Mouse (Mus musculus) kidney, embryonic 14.5 days (tissue): ENCODE measurements around the gene Slc35e4. TPM values are rescaled to one million over a fixed set of nuclear protein-coding genes. Genes with fewer than 3 reads are reported as not detected.
"Not testable (repeated sequence)": the region's sequence is repeated elsewhere in the genome, so short reads cannot be mapped to it uniquely, and the experiment has no call there.

ENCODE experiments used
- ATAC-seq: fragments of 200-750 bp; cut with Nextera tagmentation; 2 replicates; pipeline ENCODE4 v1.8.0; 2017; ENCODE audit warnings: moderate number of reproducible peaks, mild to moderate bottlenecking, moderate TSS enrichment, moderate library complexity; ENCODE audit not compliant: low FRiP score, low TSS enrichment
- H3K27ac ChIP-seq: fragments of 300-500 bp; sonication (generic); 2 replicates; pipeline ENCODE4 v1.5.1; 2014; ENCODE audit warnings: low read depth, mild to moderate bottlenecking, low read length, moderate library complexity, mixed read lengths
- H3K27me3 ChIP-seq: fragments of 300-500 bp; sonication (generic); 2 replicates; pipeline ENCODE4 v1.6.1; 2014; ENCODE audit warnings: mild to moderate bottlenecking, low read length; ENCODE audit not compliant: control insufficient read depth, insufficient read depth
- H3K36me3 ChIP-seq: fragments of 300-500 bp; sonication (generic); 2 replicates; pipeline ENCODE4 v1.6.1; 2014; ENCODE audit warnings: low read length, mixed read lengths; ENCODE audit not compliant: control insufficient read depth, insufficient read depth
- H3K4me1 ChIP-seq: fragments of 300-500 bp; sonication (generic); 2 replicates; pipeline ENCODE4 v1.6.1; 2014; ENCODE audit warnings: low read length, mixed read lengths; ENCODE audit not compliant: control insufficient read depth, insufficient read depth
- H3K4me2 ChIP-seq: fragments of 300-500 bp; sonication (generic); replicated peaks from 2 replicates; pipeline ENCODE4 v1.6.1; 2014; ENCODE audit warnings: low read depth, mild to moderate bottlenecking, low read length
- H3K4me3 ChIP-seq: fragments of 300-500 bp; sonication (generic); 2 replicates; pipeline ENCODE4 v1.5.1; 2014; ENCODE audit warnings: mild to moderate bottlenecking, low read length
- H3K9ac ChIP-seq: fragments of 300-500 bp; sonication (generic); 2 replicates; pipeline ENCODE4 v1.6.1; 2014; ENCODE audit warnings: low read depth, mild to moderate bottlenecking, low read length, moderate library complexity
- H3K9me3 ChIP-seq: fragments of 300-500 bp; sonication (generic); 2 replicates; pipeline ENCODE4 v1.6.1; 2016; ENCODE audit warnings: low read length; ENCODE audit not compliant: control insufficient read depth
- WGBS: fragments of 180-500 bp; shearing (Covaris S2); extraction: QIAGEN DNeasy Blood & Tissue Kit; methylation state at CpG from one replicate; pipeline ENCODE4 v1.1.7; 2014; 5-methylcytosine and 5-hydroxymethylcytosine counted together
- polyA plus RNA-seq: library from polyadenylated mRNA; unstranded; fragments of >200 nt; fragmentation: Nextera tagmentation; extraction: Ambion mirVana; gene quantifications from 2 replicates; pipeline ENCODE4 v1.2.1, GENCODE M21; 2014

Gene Slc35e4
- polyA plus RNA-seq = 3.0 and 3.8 TPM in 2 replicates

DNA sequence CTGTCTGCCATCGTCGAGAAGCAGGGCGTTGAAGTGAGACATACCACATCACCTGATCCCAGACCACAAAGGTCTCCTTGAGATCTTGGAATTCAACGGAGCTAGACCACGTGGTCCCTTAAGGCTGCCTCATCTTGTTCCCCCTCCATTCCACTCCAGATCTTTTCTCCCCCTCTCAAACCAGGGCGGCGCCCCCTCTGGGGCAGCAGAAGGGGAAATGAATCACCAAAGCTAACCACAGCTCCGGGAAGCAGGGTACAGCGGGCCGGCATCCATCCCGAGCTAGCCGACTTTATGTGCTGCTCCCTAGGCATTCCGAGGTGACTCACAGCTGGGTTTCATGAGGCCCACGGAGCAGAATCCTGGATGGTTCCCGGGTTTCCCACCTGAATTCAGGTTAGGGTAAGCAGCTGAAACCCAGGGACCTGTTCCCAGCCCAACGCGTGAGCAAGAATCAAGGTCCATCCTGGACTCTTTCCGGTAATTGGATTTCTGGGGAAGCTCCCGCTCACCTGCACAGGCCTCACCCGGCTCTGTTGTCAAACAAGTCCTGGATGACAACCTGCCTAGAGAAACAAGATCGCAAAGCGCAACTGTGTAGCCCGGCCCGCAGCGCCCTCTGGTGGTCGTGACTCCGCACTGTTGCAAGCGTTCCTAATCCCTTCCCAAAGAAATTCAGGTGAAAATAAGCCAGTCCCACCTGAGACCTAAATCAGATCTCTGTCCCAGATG lies at the start of gene Slc35e4:
Gene Slc35e4, minus strand, starts transcription at position 556 of the 732 bp plus-strand sequence.
- peak within 1 kb of the TSS; percentile 58 for H3K9ac ChIP-seq
- H3K36me3 ChIP-seq = no peaks in the 10 kb centered on the region
- H3K27ac ChIP-seq = no peak within 1 kb of the TSS; the same call in 1 of the 2 replicates
- H3K4me1 ChIP-seq = peaks cover 18% of the 10 kb centered on the region
- ATAC-seq = peak; percentile 61
- H3K27me3 ChIP-seq = peaks cover 5% of the 10 kb centered on the region
- WGBS = under 1% methylated on average over 28 of the region's 28 CpGs
- H3K4me2 ChIP-seq = peak within 1 kb of the TSS; percentile 96
- H3K4me3 ChIP-seq = peak within 1 kb of the TSS; percentile 59
- H3K9me3 ChIP-seq = no peaks in the 10 kb centered on the region

DNA sequence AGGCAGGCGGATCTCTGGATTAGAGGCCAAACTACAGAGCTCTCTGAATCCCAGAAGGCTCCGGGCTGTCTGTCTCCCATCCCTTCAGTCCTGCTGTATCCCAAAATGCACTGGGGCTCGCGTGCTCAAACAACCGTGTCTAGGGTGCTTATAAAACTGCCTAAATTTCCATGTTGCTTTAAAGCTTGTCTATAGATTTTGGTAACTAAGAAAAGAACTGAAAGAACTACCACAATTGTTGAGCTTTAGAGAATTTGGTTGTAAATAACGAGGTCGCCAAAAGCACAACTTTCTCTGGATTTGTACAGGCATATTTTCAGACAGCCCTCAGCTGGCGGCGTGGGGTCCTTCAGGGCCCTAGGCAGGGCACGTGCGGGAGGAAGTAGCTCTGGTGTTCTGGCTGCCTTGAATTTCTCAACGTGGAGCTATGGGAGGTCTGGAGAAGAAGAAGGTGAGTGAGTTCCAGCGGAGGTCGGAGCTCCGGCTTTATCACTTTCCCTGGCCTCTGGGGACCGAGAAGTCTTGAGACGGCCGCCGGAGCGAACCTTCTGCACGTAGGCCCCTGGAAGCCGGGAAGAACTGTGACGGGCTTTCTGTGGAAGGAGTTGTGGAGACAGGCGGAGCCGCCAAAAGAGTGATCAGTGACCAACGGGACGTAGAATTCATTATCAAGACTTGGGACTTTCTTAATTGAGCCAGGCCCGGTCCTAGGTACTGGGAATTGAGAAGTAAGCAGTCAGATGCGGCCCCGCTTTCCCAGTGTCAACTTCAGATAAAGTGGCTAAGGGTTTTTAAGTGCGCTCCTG lies 49.3 kb upstream of the Slc35e4 start, which contains the start of gene Pes1:
Gene Pes1, plus strand, starts transcription at position 366 of the 806 bp plus-strand sequence.
- H3K4me1 ChIP-seq = peaks cover 7% of the 10 kb centered on the region; the same call in 1 of the 2 replicates
- WGBS = 2% methylated on average over 31 of the region's 31 CpGs
- H3K9ac ChIP-seq = peak within 1 kb of the TSS; percentile 80
- peaks cover 17% of the 10 kb centered on the region; the same call in 1 of the 2 replicates for H3K36me3 ChIP-seq
- H3K9me3 ChIP-seq = no peaks in the 10 kb centered on the region
- peak within 1 kb of the TSS; percentile 39 for H3K27ac ChIP-seq
- peak; percentile 94 for ATAC-seq
- peak within 1 kb of the TSS; percentile 58 for H3K4me2 ChIP-seq
- peak within 1 kb of the TSS; percentile 79 for H3K4me3 ChIP-seq
- no peaks in the 10 kb centered on the region for H3K27me3 ChIP-seq

DNA sequence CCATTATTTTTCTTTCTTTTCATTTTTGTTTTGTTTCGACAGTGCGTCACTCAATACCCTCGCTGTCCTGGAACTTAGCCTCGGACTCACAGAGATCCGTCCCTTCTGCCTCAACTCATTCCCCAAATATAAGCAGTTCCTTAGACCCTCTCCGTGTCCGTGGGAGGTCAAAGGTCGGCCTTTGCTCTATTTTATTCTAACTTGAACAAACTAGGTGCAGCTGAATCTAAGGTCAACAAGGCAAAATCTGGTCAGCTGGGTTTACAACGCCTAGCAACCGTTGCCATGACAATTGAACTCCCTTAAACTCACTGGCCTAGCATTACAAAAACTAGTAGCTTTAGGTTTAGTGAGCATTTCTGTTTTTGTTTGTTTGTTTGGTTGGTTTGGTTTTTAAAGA lies 48.7 kb upstream of the Slc35e4 start:
- Histone ChIP-seq H3K9me3 (no peaks in the 10 kb centered on the region), H3K27ac (peak overlapping the region; percentile 38; the same call in 1 of the 2 replicates), H3K4me2 (peak overlapping the region; percentile 58), H3K4me3 (peak overlapping the region; percentile 79), H3K4me1 (peaks cover 7% of the 10 kb centered on the region; the same call in 1 of the 2 replicates), H3K27me3 (no peaks in the 10 kb centered on the region), H3K36me3 (peaks cover 14% of the 10 kb centered on the region; the same call in 1 of the 2 replicates), H3K9ac (peak overlapping the region; percentile 80; the same call in 1 of the 2 replicates)
- 0 out of 2 replicates have a peak, but pooled peaks have one; percentile 9 for ATAC-seq
- WGBS = 86% methylated on average over 10 of the region's 10 CpGs

DNA sequence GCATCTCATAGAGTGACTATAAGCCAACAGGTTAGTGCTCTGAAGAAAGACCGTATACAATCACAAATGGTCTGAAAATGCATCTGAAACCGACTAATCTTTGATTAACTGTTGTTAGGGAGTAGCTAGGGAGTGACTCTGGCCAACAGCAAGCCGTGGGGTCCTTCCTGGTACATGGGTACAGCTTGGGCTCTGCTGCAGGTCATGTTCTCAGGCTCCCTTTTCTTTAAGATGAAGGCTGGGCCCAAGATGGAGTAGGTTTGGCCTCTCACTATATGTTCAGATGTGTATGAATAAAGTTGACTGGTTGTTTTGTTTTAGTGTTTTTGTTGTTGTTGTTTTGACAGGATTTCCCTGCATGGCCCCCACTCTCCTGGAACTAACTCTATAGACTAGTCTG lies 47.3 kb upstream of the Slc35e4 start:
- Histone ChIP-seq H3K36me3 (peaks cover 4% of the 10 kb centered on the region; the same call in 1 of the 2 replicates), H3K27ac (no peak overlapping the region), H3K9me3 (no peaks in the 10 kb centered on the region), H3K4me2 (no peak overlapping the region), H3K9ac (no peak overlapping the region), H3K27me3 (no peaks in the 10 kb centered on the region), H3K4me3 (no peak overlapping the region), H3K4me1 (peaks cover 7% of the 10 kb centered on the region; the same call in 1 of the 2 replicates)
- 62% methylated on average over 3 of the region's 3 CpGs for WGBS
- no peak for ATAC-seq

DNA sequence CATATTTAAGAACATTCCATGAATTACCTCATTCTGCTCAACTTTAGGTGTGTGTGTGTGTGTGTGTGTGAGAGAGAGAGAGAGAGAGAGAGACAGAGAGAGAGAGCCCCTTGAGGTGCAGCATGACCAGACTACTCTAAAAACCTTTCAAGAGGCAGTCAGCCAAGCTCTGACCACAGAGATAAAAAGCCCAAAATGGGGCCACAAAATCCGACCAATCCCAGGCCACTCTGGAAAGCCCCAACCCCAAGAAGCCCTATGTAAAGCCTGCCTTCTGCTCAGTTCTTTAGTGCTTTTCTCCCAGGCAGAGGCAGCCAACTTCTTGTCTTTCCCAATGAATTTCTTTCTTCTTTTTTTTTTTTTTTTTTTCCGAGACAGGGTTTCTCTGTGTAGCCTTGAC lies 46.4 kb upstream of the Slc35e4 start:
- H3K9me3 ChIP-seq = no peaks in the 10 kb centered on the region
- no peak for ATAC-seq
- H3K4me1 ChIP-seq = peaks cover 7% of the 10 kb centered on the region; the same call in 1 of the 2 replicates
- no peak overlapping the region for H3K9ac ChIP-seq
- no peak overlapping the region for H3K4me2 ChIP-seq
- no peak overlapping the region for H3K27ac ChIP-seq
- no peaks in the 10 kb centered on the region for H3K36me3 ChIP-seq
- H3K4me3 ChIP-seq = no peak overlapping the region
- H3K27me3 ChIP-seq = no peaks in the 10 kb centered on the region
- WGBS = 60% methylated on average over 2 of the region's 2 CpGs

DNA sequence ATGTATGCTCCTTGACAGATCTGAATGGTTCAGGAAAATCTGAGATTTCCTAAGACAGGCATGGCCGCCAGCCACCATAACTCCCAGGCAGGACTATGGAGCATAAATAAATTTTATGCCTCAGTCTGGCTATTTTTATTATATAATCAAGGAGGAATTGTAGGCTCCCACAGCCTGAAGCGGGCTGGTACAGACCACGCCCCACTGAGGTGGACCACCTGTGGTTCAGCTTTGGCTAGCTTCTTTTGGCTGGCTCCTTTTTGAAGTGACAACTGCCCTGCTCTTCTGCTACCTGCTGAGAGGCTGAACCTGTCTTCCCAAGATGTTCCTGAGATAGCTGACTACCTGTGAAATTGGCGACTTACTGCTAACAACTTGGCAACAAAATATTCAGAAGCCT lies 40.9 kb upstream of the Slc35e4 start:
- not testable (repeated sequence) for H3K9ac ChIP-seq, H3K9me3 ChIP-seq, H3K4me1 ChIP-seq, H3K4me3 ChIP-seq, H3K4me2 ChIP-seq, H3K36me3 ChIP-seq, ATAC-seq, H3K27me3 ChIP-seq, H3K27ac ChIP-seq
- 85% methylated on average over 4 of the region's 4 CpGs for WGBS

DNA sequence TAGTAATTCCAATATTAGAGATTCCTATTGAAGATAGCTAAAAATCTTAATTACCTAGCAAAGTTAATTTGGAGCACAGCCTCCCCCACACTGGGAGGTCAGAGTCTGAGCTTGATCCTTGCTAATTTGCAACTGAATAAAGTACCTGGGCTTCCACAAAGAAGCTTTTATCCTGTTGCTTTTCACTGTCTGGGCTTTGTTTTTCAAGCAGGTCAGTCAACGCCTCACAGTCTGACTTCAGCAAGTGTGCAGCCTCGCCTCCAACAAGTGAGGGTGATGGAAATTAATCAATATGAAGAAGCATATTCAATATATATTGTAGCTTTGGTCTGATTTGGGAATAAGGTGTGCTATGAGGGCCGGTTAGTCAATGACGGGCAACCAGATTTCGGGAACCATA lies 40.4 kb upstream of the Slc35e4 start:
- not testable (repeated sequence) for H3K4me1 ChIP-seq, H3K4me2 ChIP-seq, H3K9me3 ChIP-seq, H3K27ac ChIP-seq, H3K36me3 ChIP-seq, H3K9ac ChIP-seq, H3K4me3 ChIP-seq, H3K27me3 ChIP-seq, ATAC-seq
- WGBS = 87% methylated on average over 5 of the region's 5 CpGs

DNA sequence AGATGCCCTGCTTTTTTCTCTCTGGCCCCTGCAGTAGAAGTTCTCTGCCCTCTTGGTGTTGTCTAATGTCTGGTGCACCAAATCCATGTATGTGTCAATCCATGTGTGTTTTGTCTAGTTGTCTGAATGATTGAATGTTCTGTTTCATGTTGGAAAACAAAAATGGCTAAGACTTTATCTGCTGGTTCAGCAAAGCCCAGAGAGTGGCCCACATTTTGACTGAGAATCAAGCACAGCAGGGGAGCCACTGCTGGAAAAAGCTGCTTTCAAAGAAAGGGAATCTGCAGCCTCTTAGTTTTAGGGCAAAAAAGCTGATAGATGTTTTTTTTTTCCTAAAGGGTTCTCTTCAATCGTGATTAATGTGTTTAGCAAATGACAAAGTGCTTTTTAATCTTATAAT lies 31.9 kb upstream of the Slc35e4 start:
- no peak overlapping the region for H3K27ac ChIP-seq
- no peaks in the 10 kb centered on the region for H3K27me3 ChIP-seq
- H3K9ac ChIP-seq = no peak overlapping the region
- ATAC-seq = no peak
- no peaks in the 10 kb centered on the region for H3K4me1 ChIP-seq
- 23% methylated on average over 1 of the region's 1 CpGs for WGBS
- no peaks in the 10 kb centered on the region for H3K36me3 ChIP-seq
- H3K4me3 ChIP-seq = no peak overlapping the region
- no peaks in the 10 kb centered on the region for H3K9me3 ChIP-seq
- H3K4me2 ChIP-seq = no peak overlapping the region
